Mouse (Mus musculus) hindbrain, embryonic 11.5 days (tissue): ENCODE measurements around the gene 1600014C10Rik. TPM values are rescaled to one million over a fixed set of nuclear protein-coding genes. Genes with fewer than 3 reads are reported as not detected.

Experiments used
- ATAC-seq: fragments of 200-750 bp; cut with Nextera tagmentation; 2 replicates; pipeline ENCODE4 v1.8.0; 2017; ENCODE audit warnings: mild to moderate bottlenecking, moderate TSS enrichment, moderate library complexity; ENCODE audit not compliant: low FRiP score
- DNase-seq: peaks from one replicate; pipeline ENCODE4 v3.0.0-alpha.2; 2015; ENCODE audit warnings: low spot score
- H3K27ac ChIP-seq: fragments of 300-500 bp; sonication (generic); 2 replicates; pipeline ENCODE4 v1.5.1; 2014; ENCODE audit warnings: mild to moderate bottlenecking, low read depth, low read length
- H3K27me3 ChIP-seq: fragments of 300-500 bp; sonication (generic); 2 replicates; pipeline ENCODE4 v1.6.1; 2014; ENCODE audit warnings: mild to moderate bottlenecking, low read length, moderate library complexity, mixed read lengths; ENCODE audit not compliant: control insufficient read depth, insufficient read depth
- H3K36me3 ChIP-seq: fragments of 300-500 bp; sonication (generic); 2 replicates; pipeline ENCODE4 v1.6.1; 2014; ENCODE audit warnings: mild to moderate bottlenecking, low read length, moderate library complexity, mixed read lengths; ENCODE audit not compliant: control insufficient read depth, insufficient read depth
- H3K4me1 ChIP-seq: fragments of 300-500 bp; sonication (generic); replicated peaks from 2 replicates; pipeline ENCODE4 v1.6.1; 2014; ENCODE audit warnings: low read length, mixed read lengths; ENCODE audit not compliant: control insufficient read depth, insufficient read depth
- H3K4me2 ChIP-seq: fragments of 300-500 bp; sonication (generic); replicated peaks from 2 replicates; pipeline ENCODE4 v1.6.1; 2014; ENCODE audit warnings: mild to moderate bottlenecking, low read depth, low read length
- H3K4me3 ChIP-seq: fragments of 300-500 bp; sonication (generic); 2 replicates; pipeline ENCODE4 v1.5.1; 2014; ENCODE audit warnings: low read depth, low read length
- H3K9ac ChIP-seq: fragments of 300-500 bp; sonication (generic); 2 replicates; pipeline ENCODE4 v1.6.1; 2014; ENCODE audit warnings: low read depth, low read length
- H3K9me3 ChIP-seq: fragments of 300-500 bp; sonication (generic); 2 replicates; pipeline ENCODE4 v1.6.1; 2016; ENCODE audit warnings: low read length; ENCODE audit not compliant: control insufficient read depth
- WGBS: fragments of 180-500 bp; shearing (Covaris S2); extraction: QIAGEN DNeasy Blood & Tissue Kit; methylation state at CpG from one replicate; pipeline ENCODE4 v1.1.7; 2014; 5-methylcytosine and 5-hydroxymethylcytosine counted together
- polyA plus RNA-seq: library from polyadenylated mRNA; unstranded; fragments of >200 nt; fragmentation: Nextera tagmentation; extraction: Ambion mirVana; gene quantifications from 2 replicates; pipeline ENCODE4 v1.2.1, GENCODE M21; 2014

Gene 1600014C10Rik
- polyA plus RNA-seq, 1 experiment from 2014 or later = 14.7 TPM

DNA sequence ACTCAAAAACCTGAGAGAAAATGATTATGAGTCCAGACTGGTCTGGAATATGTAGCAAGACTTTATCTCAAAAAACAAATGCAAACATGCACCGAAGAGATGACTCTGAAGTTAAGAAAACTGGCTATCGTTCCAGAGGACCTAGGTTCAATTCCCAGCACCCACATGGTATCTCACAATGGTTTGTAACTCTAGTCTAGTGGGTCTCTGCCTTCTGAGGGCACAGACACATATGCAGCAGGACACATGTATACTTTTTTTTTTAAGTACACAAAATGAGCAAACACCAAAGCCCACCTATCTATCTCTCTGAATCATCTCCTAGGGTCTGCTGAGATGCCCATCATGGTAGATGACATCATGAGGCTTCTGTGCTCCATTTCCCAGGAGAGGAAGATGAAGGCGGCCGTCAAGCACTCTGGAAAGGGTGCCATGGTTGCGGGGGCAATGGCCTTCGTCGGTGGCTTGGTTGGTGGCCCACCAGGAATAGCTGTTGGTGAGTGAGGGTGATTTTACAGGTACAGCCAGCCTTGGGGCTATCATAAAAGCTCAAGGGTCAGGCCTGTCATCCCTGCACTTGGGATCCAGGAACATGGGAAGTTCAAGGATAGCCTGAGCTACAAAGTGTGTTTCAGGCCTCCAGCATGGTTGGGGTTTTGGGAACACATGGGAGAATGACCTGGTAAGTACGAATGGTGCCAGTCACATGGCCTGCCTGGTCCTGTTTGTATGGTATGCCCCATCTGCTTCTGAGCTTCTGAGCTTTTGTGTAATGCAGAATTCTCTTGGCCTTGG lies 5.5 kb downstream of the 1600014C10Rik start:
- Histone ChIP-seq H3K36me3 (no peaks in the 10 kb centered on the region), H3K27ac (no peak overlapping the region), H3K27me3 (no peaks in the 10 kb centered on the region), H3K9me3 (no peaks in the 10 kb centered on the region), H3K4me1 (no peaks in the 10 kb centered on the region), H3K4me3 (no peak overlapping the region), H3K4me2 (no peak overlapping the region), H3K9ac (no peak overlapping the region)
- 90% methylated on average over 8 of the region's 8 CpGs for WGBS
- ATAC-seq (no peak), DNase-seq (no peak)

DNA sequence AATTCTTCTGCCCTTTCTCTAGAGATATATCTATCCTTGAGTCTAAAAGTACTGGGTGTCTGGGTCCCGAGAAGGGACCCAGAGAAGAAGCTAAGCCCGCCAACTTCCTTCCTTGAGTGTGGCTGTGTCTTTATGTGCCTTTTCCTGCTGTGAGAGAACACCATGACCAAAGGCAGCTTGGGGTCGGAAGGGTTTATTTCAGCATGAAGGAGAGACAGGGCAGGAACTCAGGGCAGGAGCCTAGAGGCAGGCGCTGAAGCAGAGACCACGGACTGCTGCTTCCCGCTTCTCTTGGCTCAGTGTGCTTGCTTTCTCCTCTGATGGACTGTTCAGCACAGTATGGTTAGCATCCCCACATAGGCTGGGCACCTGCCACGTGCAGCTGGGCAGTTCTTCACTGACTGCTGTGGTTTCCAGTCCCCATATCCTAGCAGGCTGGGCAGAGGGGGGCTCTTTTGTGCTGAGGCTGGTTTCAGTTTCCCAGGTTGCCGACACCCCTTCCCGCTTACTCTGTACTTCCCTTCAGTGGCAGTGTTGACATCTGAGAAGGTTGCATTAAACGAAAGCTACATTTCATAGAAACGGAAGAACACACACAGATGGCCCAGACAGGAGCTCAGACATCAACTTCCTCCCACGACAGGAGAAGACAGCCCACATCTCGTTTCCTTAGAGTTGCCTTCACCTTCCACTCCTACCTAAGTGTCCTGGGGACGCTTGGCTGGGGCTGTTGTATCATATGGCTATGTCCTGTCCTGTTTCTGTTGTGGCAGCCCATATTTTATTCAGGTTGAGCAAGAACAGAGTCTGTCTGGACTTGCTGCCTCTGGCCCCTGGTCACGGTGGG lies 6.3 kb downstream of the 1600014C10Rik start:
- Histone ChIP-seq H3K27ac (no peak overlapping the region), H3K4me1 (no peaks in the 10 kb centered on the region), H3K36me3 (no peaks in the 10 kb centered on the region), H3K4me2 (no peak overlapping the region), H3K9me3 (no peaks in the 10 kb centered on the region), H3K27me3 (no peaks in the 10 kb centered on the region), H3K4me3 (no peak overlapping the region), H3K9ac (no peak overlapping the region)
- DNase-seq = no peak
- WGBS = 86% methylated on average over 15 of the region's 15 CpGs
- ATAC-seq = no peak

DNA sequence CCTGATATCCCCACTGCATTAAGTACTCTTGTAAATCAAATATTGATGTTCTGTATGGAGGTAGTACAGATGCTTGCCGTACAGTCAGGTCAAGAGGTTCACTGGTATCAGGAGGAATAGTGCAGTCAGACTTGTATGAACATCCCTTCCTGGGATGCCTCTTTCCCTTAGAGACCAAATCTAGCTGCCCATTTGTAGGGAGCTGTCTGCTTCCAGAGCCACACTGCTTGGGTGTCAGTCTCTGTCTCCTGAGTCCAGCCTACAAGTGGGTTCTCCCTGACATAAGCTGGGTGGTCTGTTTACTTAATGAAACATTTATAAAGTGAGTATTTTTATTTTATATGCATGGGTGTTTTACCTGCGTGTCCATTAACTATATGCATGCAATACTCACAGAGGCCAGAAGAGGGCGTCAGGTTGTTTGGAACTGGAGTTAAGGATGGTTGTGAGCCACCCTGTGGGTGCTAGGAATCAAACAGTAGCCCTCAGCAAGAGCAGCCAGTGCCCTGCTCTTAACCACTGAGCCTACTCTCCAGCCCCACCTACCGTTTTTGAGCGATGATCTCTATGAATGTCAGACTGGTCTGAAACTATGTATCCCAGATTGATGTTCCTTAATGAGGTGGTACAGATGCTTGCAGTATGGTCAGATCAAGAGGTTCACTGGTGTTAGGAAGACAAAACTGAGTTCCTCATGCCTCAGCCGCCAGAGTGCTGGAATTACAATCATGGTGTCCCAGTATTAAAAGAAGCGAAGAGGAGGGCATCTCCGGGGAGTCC lies 7.2 kb downstream of the 1600014C10Rik start:
- H3K36me3 ChIP-seq = no peaks in the 10 kb centered on the region
- ATAC-seq (no peak), DNase-seq (no peak)
- no peak overlapping the region for H3K4me2 ChIP-seq
- no peaks in the 10 kb centered on the region for H3K27me3 ChIP-seq
- H3K9ac ChIP-seq = no peak overlapping the region
- H3K4me3 ChIP-seq = no peak overlapping the region
- no peak overlapping the region for H3K27ac ChIP-seq
- no peaks in the 10 kb centered on the region for H3K9me3 ChIP-seq
- 94% methylated on average over 8 of the region's 8 CpGs for WGBS
- H3K4me1 ChIP-seq = no peaks in the 10 kb centered on the region

DNA sequence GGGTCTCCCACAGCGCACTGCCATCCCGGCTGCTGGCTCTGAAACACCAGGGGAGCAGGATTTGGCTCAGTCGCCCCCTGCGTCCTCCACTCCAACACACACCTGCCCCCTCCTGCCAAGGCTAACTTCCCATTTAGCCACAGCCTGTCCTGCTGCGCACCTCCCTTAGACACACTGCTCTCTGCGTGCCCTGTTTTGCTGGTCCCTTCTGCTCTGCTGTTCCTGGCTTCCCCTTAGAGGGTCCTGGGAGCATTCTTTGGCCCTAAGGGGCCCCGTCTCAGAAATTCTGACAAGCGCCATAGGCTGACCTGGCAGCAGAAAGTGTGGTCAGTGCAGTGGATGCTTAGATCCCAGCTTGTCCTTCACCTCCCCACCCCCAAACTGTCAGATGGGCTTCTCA lies 8.1 kb downstream of the 1600014C10Rik start:
- no peak for ATAC-seq
- no peak overlapping the region for H3K4me2 ChIP-seq
- H3K4me1 ChIP-seq = no peaks in the 10 kb centered on the region
- H3K4me3 ChIP-seq = no peak overlapping the region
- H3K9me3 ChIP-seq = no peaks in the 10 kb centered on the region
- H3K27me3 ChIP-seq = no peaks in the 10 kb centered on the region
- no peak for DNase-seq
- WGBS = 61% methylated on average over 8 of the region's 8 CpGs
- no peaks in the 10 kb centered on the region for H3K36me3 ChIP-seq
- H3K9ac ChIP-seq = no peak overlapping the region
- H3K27ac ChIP-seq = no peak overlapping the region

DNA sequence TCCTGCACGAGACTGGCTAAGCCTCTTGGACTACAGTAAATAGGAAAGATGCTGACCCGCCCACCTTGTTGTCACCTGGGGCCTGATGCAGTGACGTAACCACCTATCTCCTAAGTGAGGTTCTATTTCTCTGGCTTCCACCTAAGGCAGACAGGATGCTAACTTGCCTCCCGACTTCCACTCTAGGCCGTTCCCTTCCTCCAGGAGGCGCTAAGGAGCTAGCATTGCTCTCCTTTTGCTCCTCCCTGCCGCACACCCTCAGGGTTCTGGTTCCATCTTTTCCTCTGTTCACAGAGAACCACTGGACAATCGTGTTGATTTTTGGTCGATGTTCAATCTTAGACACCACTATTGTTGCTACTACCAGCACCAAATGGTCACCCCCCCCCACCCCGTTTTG lies 8.6 kb downstream of the 1600014C10Rik start:
- WGBS = 41% methylated on average over 10 of the region's 10 CpGs
- Histone ChIP-seq H3K4me3 (no peak overlapping the region), H3K27me3 (no peaks in the 10 kb centered on the region), H3K9me3 (no peaks in the 10 kb centered on the region), H3K36me3 (no peaks in the 10 kb centered on the region), H3K4me2 (no peak overlapping the region), H3K9ac (no peak overlapping the region), H3K4me1 (no peaks in the 10 kb centered on the region), H3K27ac (no peak overlapping the region)
- peak; percentile 50 for DNase-seq
- no peak for ATAC-seq

DNA sequence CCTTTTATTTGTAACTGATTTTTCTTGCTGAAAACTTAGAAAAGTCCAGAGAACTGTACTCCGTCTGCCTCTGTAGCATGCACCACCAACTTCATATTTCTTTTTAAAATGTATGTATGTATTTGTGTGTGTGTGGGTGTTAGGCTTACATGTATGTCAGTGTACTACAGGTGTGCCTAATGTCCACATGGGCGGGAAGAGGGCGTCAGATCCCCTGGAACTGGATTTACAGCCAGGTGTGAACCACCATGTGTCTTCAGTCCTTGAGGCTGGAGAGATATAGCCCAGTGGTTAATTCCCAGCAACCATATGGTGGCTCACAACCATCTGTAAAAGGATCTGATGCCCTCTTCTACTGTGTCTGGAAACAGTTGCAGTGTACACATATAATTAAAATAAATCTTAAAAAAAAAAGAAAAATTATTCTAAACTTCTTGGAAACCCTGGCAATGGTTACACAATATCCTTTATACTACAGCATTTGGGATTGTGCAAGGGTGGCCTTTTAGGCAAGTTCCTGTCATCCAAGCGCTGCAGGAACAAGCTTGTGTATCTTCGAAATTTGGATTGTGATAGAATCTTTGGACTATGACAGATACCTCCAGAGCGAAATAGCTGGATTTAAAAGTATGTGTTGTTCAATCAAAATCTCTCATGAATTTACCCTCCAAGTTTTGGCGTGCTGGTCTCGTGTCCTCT lies 17.0 kb downstream of the 1600014C10Rik start:
- WGBS = 70% methylated on average over 8 of the region's 8 CpGs
- no peak for DNase-seq
- H3K4me3 ChIP-seq = no peak overlapping the region
- no peaks in the 10 kb centered on the region for H3K27me3 ChIP-seq
- no peaks in the 10 kb centered on the region; the same call in 1 of the 2 replicates for H3K4me1 ChIP-seq
- peak overlapping the region; percentile 37; the same call in 1 of the 2 replicates for H3K4me2 ChIP-seq
- ATAC-seq = no peak
- H3K9ac ChIP-seq = no peak overlapping the region
- no peaks in the 10 kb centered on the region for H3K36me3 ChIP-seq
- H3K27ac ChIP-seq = no peak overlapping the region
- no peaks in the 10 kb centered on the region for H3K9me3 ChIP-seq

DNA sequence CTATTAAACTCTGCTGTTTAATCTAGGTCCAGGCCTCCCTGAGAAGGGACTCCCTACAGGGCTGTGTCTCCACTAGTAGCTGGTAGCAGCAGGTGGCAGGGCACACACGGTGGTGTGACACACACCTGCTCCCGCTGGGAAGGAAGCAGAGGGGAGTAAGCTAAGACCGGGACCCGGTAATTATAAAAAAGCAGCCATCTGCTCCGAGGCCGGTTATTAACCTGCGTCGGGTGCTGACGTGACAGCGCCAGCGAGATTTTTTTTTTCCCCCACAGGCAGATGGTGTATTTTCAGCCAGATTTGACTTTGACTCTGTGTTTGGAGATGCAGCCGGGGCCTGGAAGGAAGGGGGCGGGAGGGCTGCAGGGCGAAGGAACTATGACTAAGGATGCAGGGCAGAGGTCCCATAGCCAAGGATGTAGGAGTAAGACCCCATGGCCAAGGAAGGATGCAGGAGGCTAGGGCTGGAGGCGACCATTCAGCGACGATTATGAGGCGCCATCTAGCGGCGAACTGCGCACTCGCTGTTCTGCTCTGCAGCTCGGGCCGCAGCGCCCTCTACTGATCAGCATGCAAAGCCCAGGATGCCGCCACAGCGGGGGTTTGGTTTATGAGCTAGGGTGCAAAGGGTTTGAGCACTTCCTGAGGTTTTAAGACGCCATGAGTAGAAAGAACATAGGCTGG lies 17.7 kb downstream of the 1600014C10Rik start:
- no peaks in the 10 kb centered on the region for H3K27me3 ChIP-seq
- ATAC-seq = peak; percentile 92
- no peaks in the 10 kb centered on the region for H3K36me3 ChIP-seq
- no peaks in the 10 kb centered on the region for H3K9me3 ChIP-seq
- WGBS = 4% methylated on average over 28 of the region's 28 CpGs
- peak overlapping the region; percentile 15; the same call in 1 of the 2 replicates for H3K4me3 ChIP-seq
- DNase-seq = peak; percentile 94
- no peaks in the 10 kb centered on the region; the same call in 1 of the 2 replicates for H3K4me1 ChIP-seq
- peak overlapping the region; percentile 37 for H3K4me2 ChIP-seq
- H3K27ac ChIP-seq = no peak overlapping the region
- H3K9ac ChIP-seq = no peak overlapping the region

DNA sequence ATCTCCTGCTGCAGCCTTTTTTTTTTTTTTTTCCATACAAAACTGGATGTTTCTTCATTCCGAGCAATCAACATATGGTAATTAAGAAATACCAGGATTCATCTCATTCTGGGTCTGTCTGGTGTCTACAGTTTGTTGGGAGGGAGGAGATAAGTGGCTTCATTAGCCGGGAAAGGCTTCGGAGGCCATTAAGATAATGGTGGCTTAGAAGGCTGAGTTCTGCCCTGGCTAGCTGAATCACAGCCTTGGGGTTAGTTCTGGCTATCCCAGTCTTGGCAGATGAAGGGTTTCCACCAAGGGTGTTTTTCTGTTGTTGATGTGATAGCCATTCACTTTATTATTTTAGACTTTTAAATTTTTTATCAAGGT lies 18.3 kb downstream of the 1600014C10Rik start:
- no peak for DNase-seq
- no peak overlapping the region for H3K4me3 ChIP-seq
- ATAC-seq = peak; percentile 28; the same call in 1 of the 2 replicates
- no peaks in the 10 kb centered on the region; the same call in 1 of the 2 replicates for H3K4me1 ChIP-seq
- no peaks in the 10 kb centered on the region for H3K9me3 ChIP-seq
- no peak overlapping the region for H3K27ac ChIP-seq
- H3K9ac ChIP-seq = no peak overlapping the region
- WGBS = 43% methylated on average over 3 of the region's 3 CpGs
- H3K36me3 ChIP-seq = no peaks in the 10 kb centered on the region
- H3K27me3 ChIP-seq = no peaks in the 10 kb centered on the region
- no peak overlapping the region for H3K4me2 ChIP-seq
